Mouse (Mus musculus) gonadal fat pad, adult 2 months (tissue): ENCODE results near the gene Akap13. TPM values are rescaled to one million over a fixed set of nuclear protein-coding genes. Genes with fewer than 3 reads are reported as not detected.

Experiments
- DNase-seq: peaks from one replicate; pipeline ENCODE4 v3.0.0-alpha.2; 2012; ENCODE audit warnings: low read depth
- polyA plus RNA-seq: library from polyadenylated mRNA; depleted of rRNA; stranded (reverse); fragments of >200 nt; gene quantifications from 2 replicates; pipeline ENCODE4 v1.2.3, GENCODE M21; 2012

Gene Akap13
- polyA plus RNA-seq, 1 experiment, result 16.4 TPM

DNA sequence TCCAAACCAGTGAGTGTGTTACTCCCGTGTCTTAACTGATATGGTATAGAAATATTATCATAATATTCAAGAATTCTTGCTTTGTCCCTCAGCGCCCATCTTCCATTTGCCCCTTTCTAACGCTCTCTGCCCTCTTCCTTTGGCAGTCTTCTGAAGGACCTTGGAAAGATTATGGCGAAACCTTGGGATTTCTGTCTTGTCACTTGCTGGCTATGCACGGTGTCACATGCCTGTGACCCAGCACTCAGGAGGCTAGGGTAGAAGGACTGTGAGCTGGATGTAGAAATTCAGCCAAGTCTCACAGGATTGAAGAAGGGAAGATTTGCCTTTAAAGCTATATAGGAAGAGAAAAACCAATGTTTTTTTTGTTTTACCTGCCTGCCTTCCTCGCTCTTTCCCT is 212.2 kb downstream of the Akap13 start:
- DNase-seq, result no peak

DNA sequence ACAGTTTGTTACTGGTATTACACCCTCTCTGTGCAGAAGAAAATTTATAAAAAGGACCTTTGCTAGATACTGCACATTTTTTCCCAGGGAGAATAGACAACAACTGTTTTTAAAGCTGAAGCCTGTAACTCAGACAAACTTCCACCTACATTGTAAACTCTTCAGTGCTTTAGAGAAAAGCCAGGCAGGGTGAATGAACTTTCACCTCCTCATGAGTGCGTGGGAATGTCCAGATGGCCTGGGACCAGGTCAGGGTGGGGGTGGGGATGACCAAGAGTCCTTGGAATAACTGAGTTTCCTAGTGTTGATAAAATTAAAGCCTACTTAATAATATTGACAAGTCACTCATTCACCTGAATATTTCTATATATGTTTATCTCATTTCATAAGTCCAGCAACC is 213.1 kb downstream of the Akap13 start:
- DNase-seq, result no peak

DNA sequence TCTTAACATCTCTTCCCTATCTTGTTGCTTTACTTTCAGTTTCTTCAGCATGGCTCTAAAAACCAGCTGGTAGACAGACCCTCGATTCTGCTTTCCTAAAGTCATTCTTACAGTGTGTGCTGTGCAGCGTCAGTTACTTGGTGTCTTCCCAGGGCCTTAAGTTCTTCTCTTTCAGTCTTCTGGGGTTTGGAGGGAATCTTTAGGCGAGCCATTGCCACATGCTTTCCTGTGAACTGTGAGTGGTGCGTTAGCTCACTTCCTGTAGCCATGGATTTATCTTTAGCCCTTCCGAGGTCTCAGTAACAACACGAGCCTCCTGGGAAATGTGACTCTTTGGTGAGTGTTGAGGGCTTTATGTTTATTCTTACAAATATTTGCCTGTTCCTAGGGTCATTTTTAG is 214.1 kb downstream of the Akap13 start:
- DNase-seq, result no peak

DNA sequence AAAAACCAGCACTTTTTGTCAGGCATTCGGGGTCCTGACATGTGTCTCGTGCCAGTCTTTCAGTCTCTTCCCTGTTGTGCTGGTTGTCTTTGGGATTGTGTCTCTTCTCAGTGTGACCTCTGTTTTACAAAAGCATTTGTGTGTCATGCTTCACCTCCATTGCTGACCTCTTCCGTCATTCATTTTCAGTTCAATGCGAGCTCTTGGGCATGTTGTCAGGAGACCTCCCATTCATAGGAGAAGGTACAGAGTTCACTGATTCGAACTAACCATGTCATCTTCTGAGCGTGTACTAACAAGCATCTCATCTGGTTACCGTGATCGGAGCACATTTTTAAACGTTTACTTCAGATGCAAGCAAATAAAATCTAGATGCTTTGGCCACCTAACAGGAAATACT is 224.3 kb downstream of the Akap13 start:
- DNase-seq, result no peak

DNA sequence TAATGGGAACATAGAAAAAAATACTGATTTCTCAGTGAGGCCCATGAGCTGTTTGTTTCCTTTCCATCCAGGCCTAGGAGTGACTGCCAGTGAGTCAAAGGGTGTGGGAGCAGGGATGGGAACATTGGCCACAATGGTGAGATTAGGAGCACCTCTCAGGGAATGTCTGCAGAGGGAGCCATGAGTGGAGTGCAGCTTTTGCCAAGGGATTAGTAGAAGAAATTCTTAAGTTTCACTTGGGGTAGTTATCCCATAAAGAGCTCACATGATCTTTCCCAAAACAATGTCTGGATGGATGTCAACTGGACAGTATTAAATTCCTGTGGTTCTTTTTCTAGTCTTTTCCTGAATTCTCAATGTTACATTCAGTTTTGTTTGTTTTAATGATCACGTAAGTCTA is 227.6 kb downstream of the Akap13 start:
- no peak for DNase-seq

DNA sequence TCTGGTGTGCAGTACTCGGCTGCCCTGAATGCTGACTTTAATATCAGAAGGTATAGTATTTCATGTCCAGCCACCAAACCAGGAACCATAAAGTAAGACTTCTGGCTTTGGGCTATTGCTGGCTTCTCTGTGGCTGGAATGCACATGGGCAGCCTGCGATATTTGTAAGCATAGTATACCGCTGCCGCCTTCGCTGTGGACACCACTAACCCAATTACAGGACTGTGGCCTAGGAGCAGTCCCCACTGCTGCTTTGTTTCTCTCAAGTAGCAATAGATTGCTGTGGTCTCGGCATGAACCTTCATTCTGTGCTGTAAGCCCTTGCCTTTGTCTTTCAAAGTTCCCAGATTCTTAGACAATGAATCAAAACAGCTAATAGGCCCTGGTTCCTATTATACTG is 228.1 kb downstream of the Akap13 start:
- no peak for DNase-seq

DNA sequence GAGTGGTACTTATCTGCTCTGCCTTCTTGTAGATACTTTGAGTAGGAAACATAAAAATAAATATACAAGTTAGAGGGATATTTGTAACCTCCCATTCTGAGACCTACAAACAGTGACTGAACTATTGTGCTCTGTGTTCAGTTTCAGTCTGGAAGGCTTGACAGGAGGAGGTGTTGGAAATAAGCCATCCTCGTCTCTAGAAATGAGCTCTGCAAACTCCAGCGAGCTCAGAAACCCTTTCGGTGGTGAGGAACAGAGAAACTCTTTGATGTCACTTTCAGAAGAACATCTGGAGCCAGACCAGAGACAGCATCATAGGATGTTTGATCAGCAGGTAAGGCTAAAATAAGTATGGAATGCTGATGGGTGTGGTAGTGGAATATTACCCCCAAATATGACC is 229.6 kb downstream of the Akap13 start:
- DNase-seq, result no peak

DNA sequence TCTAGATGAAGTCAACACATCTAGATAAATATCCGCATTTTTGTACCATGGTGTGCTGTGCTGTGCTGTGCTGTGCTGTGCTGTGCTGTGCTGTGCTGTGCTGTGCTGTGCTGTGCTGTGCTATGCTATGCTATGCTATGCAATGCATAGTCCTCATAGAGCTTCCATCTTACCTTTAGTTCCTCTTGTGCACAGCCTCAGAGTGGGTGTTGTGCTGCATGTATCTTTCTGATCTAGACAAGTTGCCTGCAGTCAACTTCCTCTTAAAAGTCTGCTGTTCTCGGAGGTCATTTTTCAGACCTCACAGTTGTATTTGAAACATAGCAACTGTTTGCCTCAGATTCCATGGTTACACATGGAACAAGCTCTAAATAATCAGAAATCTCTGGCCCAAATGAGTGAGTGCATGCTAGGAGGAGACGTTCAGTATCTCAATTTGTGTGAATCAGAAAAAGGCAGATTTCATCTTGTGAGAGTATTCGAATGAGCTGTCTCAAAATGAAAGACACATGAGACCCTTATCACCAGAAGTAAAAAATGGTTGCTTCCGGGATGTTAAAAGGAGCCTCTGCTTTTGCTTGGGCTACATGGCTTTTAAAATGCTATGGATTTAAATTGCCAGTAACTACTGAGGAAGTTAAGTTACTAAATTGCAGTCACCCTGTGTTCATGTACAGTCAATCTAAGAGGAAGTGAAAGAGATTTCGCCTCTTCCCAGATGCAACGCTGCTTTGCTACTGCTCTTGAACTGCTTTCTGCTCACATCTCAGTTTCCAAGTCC is 230.9 kb downstream of the Akap13 start:
- no peak for DNase-seq

DNA sequence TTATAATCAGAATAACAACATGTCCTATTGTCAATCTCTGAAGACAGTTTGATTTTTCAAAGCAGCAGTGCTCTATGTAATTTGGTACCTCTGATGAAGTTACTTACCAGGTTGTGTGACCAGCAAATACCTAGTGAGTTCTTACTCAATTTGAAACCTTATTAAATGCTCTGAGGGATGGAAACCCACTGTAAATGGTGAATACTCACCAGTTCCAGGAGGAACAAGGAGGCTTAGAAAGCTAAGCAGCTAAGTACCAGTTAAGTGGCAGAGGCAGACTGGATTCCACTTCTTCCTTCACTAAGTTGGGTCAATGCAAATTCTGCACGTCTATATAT is 231.5 kb downstream of the Akap13 start:
- DNase-seq, result no peak

DNA sequence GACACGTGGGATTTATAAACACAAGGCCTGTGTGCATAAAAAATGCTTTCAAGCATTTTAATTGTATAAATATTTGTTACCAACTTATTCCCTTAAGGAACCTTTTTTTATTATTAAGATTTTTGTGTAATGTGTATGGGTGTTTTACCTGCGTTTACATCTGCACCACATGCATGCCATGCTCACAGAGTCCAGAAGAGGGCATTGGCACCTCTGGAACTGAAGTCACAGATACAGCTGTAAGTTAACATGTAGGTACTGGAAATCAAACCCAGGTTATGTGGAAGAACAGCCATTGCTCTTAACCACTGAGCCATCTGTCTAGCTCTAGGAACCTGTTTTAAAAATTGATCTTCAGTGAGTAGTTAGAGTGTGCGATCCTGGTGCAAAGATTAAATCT is 232.8 kb downstream of the Akap13 start:
- no peak for DNase-seq

DNA sequence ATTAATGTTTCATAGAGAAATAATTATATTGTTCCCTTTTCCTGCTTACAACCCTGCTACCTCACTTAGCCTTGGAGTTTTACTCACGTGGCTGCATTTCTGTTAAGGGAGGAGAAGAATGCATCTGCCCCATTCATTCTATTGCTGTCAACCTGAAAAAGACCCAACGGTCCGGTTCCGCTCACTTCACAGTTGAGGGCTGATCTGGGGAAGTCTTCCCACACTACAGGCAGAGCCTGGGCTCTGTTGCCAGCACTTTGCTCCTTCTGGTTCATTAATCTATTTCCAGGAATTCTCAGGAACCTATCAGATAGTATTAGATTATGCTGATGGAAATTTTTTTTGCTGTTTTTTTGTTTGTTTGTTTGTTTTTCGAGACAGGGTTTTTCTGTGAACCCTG is 239.4 kb downstream of the Akap13 start:
- DNase-seq, result no peak

DNA sequence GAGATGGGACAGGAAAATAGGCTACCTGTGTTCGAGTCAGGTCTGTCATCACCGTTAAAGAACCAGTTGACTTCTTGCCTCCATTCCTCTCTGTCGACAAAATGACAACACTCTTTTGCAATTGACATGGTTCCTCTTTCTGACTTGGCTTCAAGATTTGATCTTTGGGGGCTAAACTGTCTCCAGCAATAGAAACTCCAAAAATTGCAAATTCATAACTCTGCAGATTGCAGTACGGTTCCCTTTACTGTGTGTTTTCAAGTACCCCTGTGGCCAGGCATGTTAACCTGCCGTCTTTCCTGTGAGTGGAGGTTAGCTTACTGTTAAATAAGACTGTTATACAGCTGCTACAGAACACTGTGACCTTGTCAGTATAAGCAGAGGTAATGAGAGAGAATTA is 244.5 kb downstream of the Akap13 start:
- DNase-seq, result no peak

DNA sequence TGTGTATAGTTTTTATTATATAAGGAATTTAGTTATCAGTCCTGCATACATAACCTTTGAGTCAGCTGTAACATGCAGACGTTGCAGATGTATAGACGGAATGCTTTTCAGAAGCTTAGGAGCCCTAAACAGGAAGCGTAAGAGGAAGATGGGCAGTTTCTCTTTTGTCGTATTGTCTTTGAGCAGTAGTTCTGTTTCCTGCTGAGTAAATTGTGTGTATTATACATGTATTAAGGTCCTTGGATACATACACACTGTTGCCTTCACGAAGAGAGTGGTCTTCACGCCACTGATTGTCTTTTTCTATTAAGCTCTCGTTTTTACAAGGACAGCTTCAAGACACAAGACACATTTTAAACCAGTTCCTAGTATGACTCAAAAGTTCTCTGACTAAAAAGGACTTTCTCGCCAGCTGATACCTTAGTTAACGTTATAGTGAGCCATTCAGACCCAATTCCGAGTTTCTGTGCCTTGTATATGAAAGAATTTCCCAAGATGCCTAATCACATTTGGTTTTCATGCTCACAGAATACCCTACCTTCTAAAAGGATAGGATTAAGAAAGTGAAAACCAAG is 245.5 kb downstream of the Akap13 start:
- DNase-seq, result no peak

DNA sequence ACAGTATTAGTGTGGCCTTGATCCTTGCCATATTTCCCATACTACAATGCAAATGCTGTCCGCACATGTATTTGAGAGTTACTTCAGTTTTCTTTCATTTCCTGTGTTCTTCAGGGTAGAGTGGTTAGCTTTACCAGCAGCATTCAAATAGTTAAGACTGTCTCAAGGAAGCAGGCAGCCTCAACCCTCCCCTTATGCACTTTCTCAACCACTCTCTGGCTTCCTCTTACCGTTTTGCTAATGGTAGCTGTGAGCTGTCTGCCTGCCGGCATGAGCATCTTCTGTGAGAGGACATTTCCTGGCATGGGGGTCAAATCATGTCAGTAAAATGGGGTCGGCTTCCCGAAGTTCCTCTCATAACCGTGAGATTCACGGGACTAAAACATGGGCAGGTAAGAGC is 246.4 kb downstream of the Akap13 start:
- no peak for DNase-seq

DNA sequence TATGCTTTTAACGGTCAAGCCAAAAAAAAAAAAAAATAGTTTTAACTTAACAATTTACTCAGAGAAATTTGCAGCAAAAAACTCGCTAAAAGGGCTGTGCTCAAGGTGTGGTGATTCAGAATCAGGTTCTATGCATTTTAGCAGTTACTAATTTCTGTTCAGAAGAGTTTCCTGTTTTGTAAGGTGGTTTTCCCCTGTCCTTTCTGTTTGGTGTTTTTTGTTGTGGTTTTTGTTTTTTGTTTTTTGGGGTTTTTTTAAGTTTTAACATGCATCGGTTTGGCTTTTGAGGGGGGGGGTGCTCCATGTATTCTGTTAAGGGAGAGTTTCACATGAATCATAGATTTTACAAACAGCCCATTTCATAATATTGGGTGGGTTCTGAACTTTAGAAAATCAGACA is 247.0 kb downstream of the Akap13 start:
- no peak for DNase-seq

DNA sequence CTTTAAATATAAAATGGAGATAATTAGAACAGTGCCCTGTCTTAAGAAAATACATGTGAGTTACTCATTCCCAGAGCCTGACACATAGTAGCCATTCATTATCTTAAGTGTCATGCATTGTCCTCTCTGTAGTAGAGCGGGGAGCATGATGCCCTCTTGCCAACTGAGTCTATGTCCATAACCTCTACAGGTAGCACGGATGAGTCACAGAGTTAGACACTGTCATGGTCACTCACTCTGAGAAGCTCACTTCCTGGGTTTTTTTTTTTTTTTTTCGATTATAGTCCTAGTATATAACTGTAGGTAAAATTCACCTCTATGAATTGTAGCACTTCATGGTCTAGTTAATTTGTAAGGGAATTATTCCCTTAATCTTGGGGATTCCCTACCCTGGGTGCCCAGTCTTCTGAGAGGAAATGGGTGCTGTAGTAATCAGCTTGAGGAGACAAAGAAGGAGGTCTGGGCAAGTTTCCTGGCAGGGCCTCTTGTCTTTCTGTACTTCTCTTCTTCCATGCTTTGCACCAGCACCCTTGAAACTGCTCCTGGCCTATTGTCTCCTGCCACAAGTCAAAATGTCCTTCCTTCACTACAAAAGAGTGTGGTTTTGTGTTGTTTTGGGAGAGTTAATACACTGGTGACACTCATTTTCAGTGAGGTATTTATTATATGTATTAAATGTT is 247.8 kb downstream of the Akap13 start:
- no peak for DNase-seq

DNA sequence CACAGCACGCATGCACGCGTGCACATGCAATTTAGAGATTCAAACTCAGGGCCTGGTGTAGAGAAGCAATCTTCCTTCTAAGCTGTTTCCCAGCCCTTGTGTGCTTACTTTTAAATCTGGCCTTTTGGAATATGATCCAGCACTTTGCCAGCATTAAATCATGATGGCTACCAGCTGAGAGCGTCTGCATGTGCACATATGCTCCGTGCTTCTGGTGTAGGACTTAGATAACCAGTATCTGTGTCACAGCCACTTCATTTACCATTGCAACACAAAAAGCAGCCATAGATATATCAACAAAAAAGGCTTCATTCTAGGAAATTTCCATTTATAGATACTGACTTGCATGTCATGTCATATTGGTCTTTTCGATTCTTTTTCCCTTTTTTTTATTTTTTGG is 249.5 kb downstream of the Akap13 start:
- no peak for DNase-seq

DNA sequence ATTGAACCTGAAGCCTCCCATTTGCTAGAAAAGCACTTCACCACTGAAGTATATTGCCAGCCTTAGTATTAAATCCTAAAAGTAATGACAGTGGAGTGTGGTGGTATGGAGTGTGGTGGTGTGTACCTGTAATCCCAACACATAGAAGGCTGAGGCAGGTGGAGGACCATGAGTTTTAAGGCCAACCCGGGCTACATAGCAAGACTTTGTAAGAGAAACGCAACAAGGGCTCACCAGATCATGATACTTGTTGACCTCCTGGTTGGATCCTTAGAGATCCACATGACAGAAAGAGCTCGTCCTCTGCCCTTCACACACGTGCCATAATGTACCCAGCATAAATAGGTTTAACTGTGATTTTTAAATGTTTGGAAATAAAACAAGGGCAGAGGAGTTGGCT is 254.6 kb downstream of the Akap13 start:
- no peak for DNase-seq

DNA sequence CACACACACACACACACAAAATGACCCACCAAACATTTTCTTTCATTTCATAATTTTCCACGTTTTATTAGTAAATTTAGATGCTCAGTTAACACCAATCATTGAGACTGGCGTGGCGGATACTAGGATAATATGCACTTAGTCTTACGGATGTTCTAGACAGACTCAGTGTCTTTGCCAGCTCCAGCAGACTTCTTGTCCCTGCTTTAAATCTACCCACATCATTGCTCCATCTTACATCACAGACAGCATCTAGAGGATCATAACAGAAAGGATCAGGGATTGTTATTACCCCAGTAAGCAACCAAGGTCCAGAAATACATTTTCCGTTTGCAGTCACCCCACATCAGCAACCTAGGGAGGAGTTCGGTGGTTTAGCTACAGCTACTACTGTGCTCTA is 255.6 kb downstream of the Akap13 start:
- no peak for DNase-seq

DNA sequence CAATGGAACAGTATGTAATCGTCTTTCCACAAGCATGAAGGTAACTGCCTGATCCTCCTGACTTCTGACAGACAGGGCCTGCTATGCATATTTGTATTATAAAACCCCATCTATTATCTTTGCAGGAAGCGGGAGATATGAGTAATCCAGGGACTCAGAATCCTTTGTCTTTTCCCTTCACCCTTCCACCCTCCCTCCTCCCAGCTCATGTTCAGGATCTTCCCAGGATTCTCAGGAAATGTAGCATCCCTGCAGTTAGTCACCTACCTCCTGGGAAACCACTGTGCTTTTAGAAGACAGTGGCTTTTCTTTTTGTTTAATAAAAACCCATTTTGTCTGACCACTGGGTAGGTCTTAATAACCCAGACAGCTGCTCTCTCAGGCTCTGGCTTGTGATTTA is 256.1 kb downstream of the Akap13 start:
- DNase-seq, result no peak

DNA sequence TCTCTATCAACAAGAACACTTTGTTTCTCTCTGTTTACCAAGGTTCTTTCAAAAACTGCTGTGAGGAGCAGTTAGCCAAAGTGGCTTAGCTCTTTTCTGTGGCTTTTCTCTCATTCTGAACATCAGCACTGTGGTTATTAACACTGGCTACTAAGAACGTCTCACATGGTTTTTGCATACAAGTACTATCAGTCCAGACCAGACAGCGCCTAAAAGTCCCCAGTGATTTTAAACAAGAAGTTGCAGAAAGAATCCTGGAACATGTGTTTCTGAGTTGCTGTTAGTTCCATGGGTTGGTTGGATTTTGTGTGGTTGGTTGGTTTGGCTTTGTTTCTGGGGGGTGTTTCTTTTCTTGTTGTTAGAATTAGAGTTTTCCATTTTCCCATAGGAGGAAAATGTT is 257.5 kb downstream of the Akap13 start:
- DNase-seq, result no peak

DNA sequence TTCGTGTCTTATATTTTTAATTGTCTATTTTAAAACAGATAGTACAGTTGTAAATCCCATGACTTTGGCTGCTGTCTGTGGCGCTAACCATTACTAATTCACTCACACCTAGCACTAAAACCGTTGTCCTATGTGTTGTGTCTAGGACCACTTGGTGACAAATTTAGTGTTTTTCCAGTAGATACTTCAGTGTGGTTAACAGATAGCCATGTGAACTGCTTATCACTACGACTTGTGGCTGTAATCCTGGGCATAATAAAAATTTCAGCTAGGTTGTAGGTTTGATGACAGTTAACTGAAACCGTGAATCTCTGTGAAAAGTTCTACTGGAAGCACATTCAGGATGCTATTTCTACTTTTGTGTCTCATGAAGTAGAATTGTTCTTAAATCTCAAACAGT is 258.6 kb downstream of the Akap13 start:
- no peak for DNase-seq

DNA sequence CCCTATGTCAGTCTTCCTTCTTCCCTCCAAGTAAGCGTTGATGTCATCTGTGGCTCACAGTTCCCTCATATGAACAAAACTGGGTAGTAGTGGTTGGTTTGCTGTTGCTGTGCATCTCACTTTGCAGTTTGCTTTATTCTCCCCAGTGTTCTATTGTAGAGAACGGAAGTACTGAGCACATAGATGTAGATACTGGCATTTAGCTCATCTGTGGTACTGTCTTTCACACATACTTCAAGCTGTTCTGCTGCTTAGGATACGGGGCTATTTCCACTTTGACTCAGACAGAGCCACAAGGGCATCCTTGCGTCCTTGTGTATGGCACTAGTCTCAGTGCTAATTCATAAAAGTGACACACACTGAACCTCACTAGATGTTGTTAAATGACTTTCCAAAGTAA is 259.7 kb downstream of the Akap13 start:
- DNase-seq, result no peak

DNA sequence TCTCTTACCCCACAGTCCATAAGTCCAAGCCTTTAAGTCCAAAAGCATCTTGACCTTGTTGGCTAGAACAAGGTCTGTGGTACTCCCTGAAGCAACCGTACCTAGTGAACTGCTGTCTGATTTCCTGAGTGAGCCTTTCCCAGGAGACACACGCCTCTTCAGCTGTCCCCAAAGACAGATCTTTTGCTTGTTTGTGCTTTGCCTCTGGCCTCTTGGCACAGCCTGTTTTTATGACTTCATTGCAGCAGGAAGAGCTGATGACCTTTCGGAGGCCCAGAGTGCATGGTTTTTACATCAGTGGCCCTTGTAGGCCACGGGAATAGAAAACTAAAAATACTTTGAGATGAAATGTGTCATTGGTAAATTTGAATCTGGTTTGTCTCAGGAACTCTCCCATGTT is 260.6 kb downstream of the Akap13 start:
- no peak for DNase-seq
